ENCODE assay signal across 22 mouse cellular contexts in genomic region chr13:112388176-112388575, GRCm38 (mm10).
"Had no signal": no experiment of that assay in that cellular context is flagged by ENCODE, and none has a peak within 500 bp of the region (broad histone marks: within the 10 kb centered on the region; RNA-seq: fewer than 3 reads in every experiment).

No protein-coding gene starts in this region.

- DNase-seq: kidney, adult 11 months; kidney, adult 9 months; kidney, postnatal 14 days; kidney, postnatal 4 days; left cerebral cortex, postnatal 4 days; liver, postnatal 0 days; lung, embryonic 14.5 days; midbrain, embryonic 14.5 days; retina, postnatal 1 day; right cerebral cortex, postnatal 4 days; thymus, adult 18-20 months; thymus, postnatal 36 days had no signal

- H3K36me3 ChIP-seq: limb, embryonic 12.5 days; limb, embryonic 15.5 days; midbrain, embryonic 10.5 days; neural tube, embryonic 12.5 days; neural tube, embryonic 15.5 days had no signal

- H3K27ac ChIP-seq: limb, embryonic 12.5 days; limb, embryonic 15.5 days; liver, embryonic 14.5 days; macrophage; midbrain, embryonic 10.5 days; neural tube, embryonic 12.5 days; neural tube, embryonic 15.5 days had no signal

- H3K4me1 ChIP-seq: midbrain, embryonic 10.5 days; neural tube, embryonic 12.5 days had no signal

- H3K27me3 ChIP-seq: limb, embryonic 12.5 days; limb, embryonic 15.5 days; neural tube, embryonic 12.5 days; neural tube, embryonic 15.5 days had no signal

- ATAC-seq: liver, postnatal 0 days; lung, postnatal 0 days had no signal

- H3K9ac ChIP-seq: limb, embryonic 12.5 days; limb, embryonic 15.5 days; liver, embryonic 14.5 days; liver, postnatal 0 days; lung, embryonic 14.5 days; neural tube, embryonic 12.5 days; neural tube, embryonic 15.5 days had no signal

- H3K4me3 ChIP-seq: limb, embryonic 12.5 days; limb, embryonic 15.5 days; midbrain, embryonic 10.5 days; neural tube, embryonic 12.5 days; neural tube, embryonic 15.5 days had no signal

- H3K9me3 ChIP-seq: limb, embryonic 12.5 days; limb, embryonic 15.5 days; megakaryocyte, embryonic 14.5 days; midbrain, embryonic 10.5 days; neural tube, embryonic 12.5 days; neural tube, embryonic 15.5 days had no signal

- H3K4me2 ChIP-seq: limb, embryonic 12.5 days; limb, embryonic 15.5 days; liver, embryonic 11.5 days; lung, embryonic 14.5 days; neural tube, embryonic 12.5 days; neural tube, embryonic 15.5 days had no signal
